Mouse (Mus musculus): ENCODE measurements around the gene Eno1. TPM values are rescaled to one million over a fixed set of nuclear protein-coding genes. Genes with fewer than 3 reads are reported as not detected.

Gene Eno1
- total and polyA plus RNA-seq, 3 experiments = 1,109 to 1,985 (median 1,272) TPM

- H3K4me2 ChIP-seq (ENCODE audit: insufficient read depth, low read depth, poor library complexity, severe bottlenecking) = no peak overlapping the region
- H3K4me1 ChIP-seq (ENCODE audit: control insufficient read depth in 1 of 2, insufficient read depth in 2 of 2) = 0 out of 4 replicates have a peak, but pooled peaks cover 0 to 2% of the 10 kb centered on the region in 2 experiments
- H3K79me2 ChIP-seq (replicated peaks; ENCODE audit: control insufficient read depth, extremely low read depth, insufficient read depth, poor library complexity, severe bottlenecking) = no peaks in the 10 kb centered on the region
- no peaks in the 10 kb centered on the region for H3K9me3 ChIP-seq (replicated peaks; ENCODE audit: low read length)
- H3K27me3 ChIP-seq (replicated peaks) = peaks cover 22% of the 10 kb centered on the region
- no peak overlapping the region for H3K27ac ChIP-seq (ENCODE audit: insufficient read depth, low read depth)
- H3K9ac ChIP-seq (ENCODE audit: insufficient read depth, low read depth) = no peak overlapping the region
- H3K36me3 ChIP-seq (replicated peaks in 1 of 2; ENCODE audit: control insufficient read depth in 1 of 2, insufficient read depth in 1 of 2, low read length in 1 of 2) = no peaks in the 10 kb centered on the region
- TF ChIP-seq MYC (IDR thresholded peaks at IDR 0.05; ENCODE audit: low read depth, low read length) (no peak), MXI1 (IDR thresholded peaks at IDR 0.05; ENCODE audit: low read depth, low read length) (no peak), RCOR1 (conservative IDR thresholded peaks at IDR 0.05; ENCODE audit: low read depth, low read length) (no peak), MAZ (IDR thresholded peaks at IDR 0.05; ENCODE audit: low read depth, low read length) (no peak), EP300 (IDR thresholded peaks at IDR 0.05; ENCODE audit: low read length) (no peak), USF2 (conservative IDR thresholded peaks at IDR 0.05; ENCODE audit: low read depth, low read length) (no peak), JUND (conservative IDR thresholded peaks at IDR 0.05; ENCODE audit: low read depth, low read length) (no peak), IRF4 (IDR thresholded peaks at IDR 0.05; ENCODE audit: low read depth, low read length) (no peak), USF1 (IDR thresholded peaks at IDR 0.05; ENCODE audit: low read depth, low read length) (no peak), NRF1 (IDR thresholded peaks at IDR 0.05; ENCODE audit: low read depth, low read length) (no peak)
- no peak for DNase-seq (ENCODE audit: extremely low read depth)
- dilution Hi-C loops (cut with MboI; ENCODE audit: extremely low pct_ligation_motif_present, extremely low pct_unique_long_range_greater_than_20kb, low sequenced_read_pairs) (no loop called here), in situ Hi-C loops (cut with MboI; ENCODE audit: low pct_ligation_motif_present, low pct_unique_long_range_greater_than_20kb, low sequenced_read_pairs) (no loop called here)
- H3K4me3 ChIP-seq (replicated peaks in 1 of 3; ENCODE audit: low read depth in 2 of 3, low read length in 2 of 3, poor library complexity in 1 of 3) = no peak overlapping the region
These were observed 33.8 kb upstream of the Eno1 start for GRCm38 (mm10) chr4:150202702-150203101.

GRCm38 (mm10) chr4:150204877-150205276, 31.6 kb upstream of the Eno1 start:
- Histone ChIP-seq H3K27ac (ENCODE audit: insufficient read depth, low read depth) (no peak overlapping the region), H3K36me3 (replicated peaks in 1 of 2; ENCODE audit: control insufficient read depth in 1 of 2, insufficient read depth in 1 of 2, low read length in 1 of 2) (no peaks in the 10 kb centered on the region), H3K9ac (ENCODE audit: insufficient read depth, low read depth) (no peak overlapping the region), H3K9me3 (replicated peaks; ENCODE audit: low read length) (no peaks in the 10 kb centered on the region), H3K79me2 (replicated peaks; ENCODE audit: control insufficient read depth, extremely low read depth, insufficient read depth, poor library complexity, severe bottlenecking) (no peaks in the 10 kb centered on the region), H3K4me2 (ENCODE audit: insufficient read depth, low read depth, poor library complexity, severe bottlenecking) (no peak overlapping the region), H3K27me3 (replicated peaks) (peaks cover 22% of the 10 kb centered on the region), H3K4me3 (replicated peaks in 1 of 3; ENCODE audit: low read depth in 2 of 3, low read length in 2 of 3, poor library complexity in 1 of 3) (no peak overlapping the region), H3K4me1 (ENCODE audit: control insufficient read depth in 1 of 2, insufficient read depth in 2 of 2) (0 out of 4 replicates have a peak, but pooled peaks cover 0 to 2% of the 10 kb centered on the region in 2 experiments)
- DNase-seq (ENCODE audit: extremely low read depth) = no peak
- dilution Hi-C loops (cut with MboI; ENCODE audit: extremely low pct_ligation_motif_present, extremely low pct_unique_long_range_greater_than_20kb, low sequenced_read_pairs) = no loop called here
- in situ Hi-C loops (cut with MboI; ENCODE audit: low pct_ligation_motif_present, low pct_unique_long_range_greater_than_20kb, low sequenced_read_pairs) = no loop called here
- no peak for TF ChIP-seq NRF1 (IDR thresholded peaks at IDR 0.05; ENCODE audit: low read depth, low read length)

GRCm38 (mm10) chr4:150209751-150210150, 26.8 kb upstream of the Eno1 start:
- no peak for DNase-seq (ENCODE audit: extremely low read depth)
- Histone ChIP-seq H3K9me3 (replicated peaks; ENCODE audit: low read length) (no peaks in the 10 kb centered on the region), H3K4me3 (replicated peaks in 1 of 3; ENCODE audit: low read depth in 2 of 3, low read length in 2 of 3, poor library complexity in 1 of 3) (no peak overlapping the region), H3K36me3 (replicated peaks in 1 of 2; ENCODE audit: control insufficient read depth in 1 of 2, insufficient read depth in 1 of 2, low read length in 1 of 2) (no peaks in the 10 kb centered on the region), H3K4me2 (ENCODE audit: insufficient read depth, low read depth, poor library complexity, severe bottlenecking) (no peak overlapping the region), H3K4me1 (ENCODE audit: control insufficient read depth in 1 of 2, insufficient read depth in 2 of 2) (peaks cover 7 to 13% of the 10 kb centered on the region in 2 experiments), H3K79me2 (replicated peaks; ENCODE audit: control insufficient read depth, extremely low read depth, insufficient read depth, poor library complexity, severe bottlenecking) (no peaks in the 10 kb centered on the region), H3K9ac (ENCODE audit: insufficient read depth, low read depth) (no peak overlapping the region), H3K27ac (ENCODE audit: insufficient read depth, low read depth) (no peak overlapping the region), H3K27me3 (replicated peaks) (peaks cover 11% of the 10 kb centered on the region)
- no peak for TF ChIP-seq NRF1 (IDR thresholded peaks at IDR 0.05; ENCODE audit: low read depth, low read length)
- no peak for TF ChIP-seq BHLHE40 (IDR thresholded peaks at IDR 0.05; ENCODE audit: low read depth, low read length)
- no peak for TF ChIP-seq POLR2A (IDR thresholded peaks at IDR 0.05; ENCODE audit: low read depth, low read length)
- TF ChIP-seq SMC3 (IDR thresholded peaks at IDR 0.05; ENCODE audit: low read depth, low read length) = no peak
- no peak for TF ChIP-seq E2F4 (IDR thresholded peaks at IDR 0.05; ENCODE audit: insufficient replicate concordance, low read depth, low read length)
- TF ChIP-seq MXI1 (IDR thresholded peaks at IDR 0.05; ENCODE audit: low read depth, low read length) = no peak
- no peak for TF ChIP-seq RAD21 (IDR thresholded peaks at IDR 0.05; ENCODE audit: low read depth, low read length)
- TF ChIP-seq USF1 (IDR thresholded peaks at IDR 0.05; ENCODE audit: low read depth, low read length) = no peak
- TF ChIP-seq MAZ (IDR thresholded peaks at IDR 0.05; ENCODE audit: low read depth, low read length) = no peak
- no peak for TF ChIP-seq SIN3A (IDR thresholded peaks at IDR 0.05; ENCODE audit: low read length)
- TF ChIP-seq IRF4 (IDR thresholded peaks at IDR 0.05; ENCODE audit: low read depth, low read length) = no peak
- TF ChIP-seq GABPA (IDR thresholded peaks at IDR 0.05; ENCODE audit: insufficient replicate concordance, low read depth, low read length) = no peak
- no peak for TF ChIP-seq TBP (conservative IDR thresholded peaks at IDR 0.05; ENCODE audit: low read depth, low read length)
- no peak for TF ChIP-seq POLR2AphosphoS2 (IDR thresholded peaks at IDR 0.05; ENCODE audit: low read depth, low read length)
- TF ChIP-seq NELFE (IDR thresholded peaks at IDR 0.05; ENCODE audit: low read depth, low read length) = no peak
- TF ChIP-seq ZKSCAN1 (IDR thresholded peaks at IDR 0.05; ENCODE audit: borderline replicate concordance, low read depth, low read length) = no peak
- no peak for TF ChIP-seq TCF12 (IDR thresholded peaks at IDR 0.05; ENCODE audit: low read depth, low read length)
- TF ChIP-seq MAFK (IDR thresholded peaks at IDR 0.05; ENCODE audit: insufficient replicate concordance, low read length) = no peak
- no peak for TF ChIP-seq USF2 (conservative IDR thresholded peaks at IDR 0.05; ENCODE audit: low read depth, low read length)
- TF ChIP-seq CTCF (conservative IDR thresholded peaks at IDR 0.05 in 1 of 2, IDR thresholded peaks at IDR 0.05 in 1 of 2; ENCODE audit: low read depth in 2 of 2, low read length in 2 of 2) = no peak
- in situ Hi-C loops (cut with MboI; ENCODE audit: low pct_ligation_motif_present, low pct_unique_long_range_greater_than_20kb, low sequenced_read_pairs) = no loop called here
- dilution Hi-C loops (cut with MboI; ENCODE audit: extremely low pct_ligation_motif_present, extremely low pct_unique_long_range_greater_than_20kb, low sequenced_read_pairs) = no loop called here

Measured in CH12.LX (cell line).